Mouse (Mus musculus) frontal cortex, postnatal 25 days (tissue): ENCODE measurements around the gene Abcb11.

Experiments used
- DNase-seq, 2 experiments: peaks; one replicate each; pipeline ENCODE4 v3.0.0; 2022; ENCODE audit warnings: low spot score in 2 of 2

Abcb11 gene

GRCm38 (mm10) chr2:69188732-69189131, 153.7 kb downstream of the Abcb11 start:
- DNase-seq = peak in 1 of 2 experiments; percentile 11
